Mouse (Mus musculus) thymus, postnatal 4 days (tissue): ENCODE data around the gene 5330417C22Rik.
A peak's percentile ranks its signal among the peaks of the same experiment; 100 is the strongest.

ENCODE experiments used
- DNase-seq: peaks from one replicate; pipeline ENCODE4 v3.0.0; 2021

5330417C22Rik gene

GRCm38 (mm10) chr3:108454172-108454571 lies 82.2 kb downstream of the 5330417C22Rik start:
- DNase-seq = no peak

- DNase-seq = no peak
Measured at GRCm38 (mm10) chr3:108451969-108452368, 84.4 kb downstream of the 5330417C22Rik start.

GRCm38 (mm10) chr3:108445366-108445705 lies 91.0 kb downstream of the 5330417C22Rik start:
- DNase-seq = no peak

GRCm38 (mm10) chr3:108444698-108445365 lies 91.5 kb downstream of the 5330417C22Rik start, which contains the start of gene Sars:
Gene Sars, minus strand, starts transcription at chr3:108445209.
- peak; percentile 91 for DNase-seq

GRCm38 (mm10) chr3:108444029-108444428 lies 92.3 kb downstream of the 5330417C22Rik start:
- peak; percentile 42 for DNase-seq

GRCm38 (mm10) chr3:108436380-108436714 lies 100.0 kb downstream of the 5330417C22Rik start:
- no peak for DNase-seq

- no peak for DNase-seq
Measured at GRCm38 (mm10) chr3:108435701-108436379, 100.5 kb downstream of the 5330417C22Rik start.

GRCm38 (mm10) chr3:108433881-108434495 lies 102.3 kb downstream of the 5330417C22Rik start:
- no peak for DNase-seq

- DNase-seq = no peak
Measured at GRCm38 (mm10) chr3:108433188-108433880, 103.0 kb downstream of the 5330417C22Rik start.

- no peak for DNase-seq
Measured at GRCm38 (mm10) chr3:108432542-108433187, 103.7 kb downstream of the 5330417C22Rik start.

- no peak for DNase-seq
Measured at GRCm38 (mm10) chr3:108425624-108426018, 110.7 kb downstream of the 5330417C22Rik start.

- no peak for DNase-seq
Measured at GRCm38 (mm10) chr3:108424944-108425623, 111.3 kb downstream of the 5330417C22Rik start.

- peak; percentile 71 for DNase-seq
Measured at GRCm38 (mm10) chr3:108423844-108424801, 112.2 kb downstream of the 5330417C22Rik start.

- DNase-seq = no peak
Measured at GRCm38 (mm10) chr3:108423006-108423405, 113.3 kb downstream of the 5330417C22Rik start.

GRCm38 (mm10) chr3:108415831-108416223 lies 120.5 kb downstream of the 5330417C22Rik start:
- peak; percentile 91 for DNase-seq

- peak; percentile 72 for DNase-seq
Measured at GRCm38 (mm10) chr3:108414857-108415830, 121.2 kb downstream of the 5330417C22Rik start, which contains the start of gene Celsr2. Gene Celsr2, minus strand, starts transcription at chr3:108415552.

- no peak for DNase-seq
Measured at GRCm38 (mm10) chr3:108413634-108414360, 122.5 kb downstream of the 5330417C22Rik start.

- no peak for DNase-seq
Measured at GRCm38 (mm10) chr3:108411754-108412121, 124.6 kb downstream of the 5330417C22Rik start.
